Mouse (Mus musculus): ENCODE results near the gene Gnptab.
"Not testable (repeated sequence)": the region's sequence is repeated elsewhere in the genome, so short reads cannot be mapped to it uniquely, and the experiment has no call there.

The Gnptab gene

GRCm38 (mm10) chr10:88420141-88420541 lies 41.2 kb downstream of the Gnptab start:
- no peak for DNase-seq

GRCm38 (mm10) chr10:88420655-88421435 lies 41.9 kb downstream of the Gnptab start:
- no peak for DNase-seq

- DNase-seq = peak; percentile 45 to 57
These were observed 47.4 kb downstream of the Gnptab start for GRCm38 (mm10) chr10:88426158-88426816.

GRCm38 (mm10) chr10:88426896-88427295 lies 48.0 kb downstream of the Gnptab start:
- DNase-seq = no peak

- no peak for DNase-seq
These were observed 49.1 kb downstream of the Gnptab start for GRCm38 (mm10) chr10:88427998-88428397.

GRCm38 (mm10) chr10:88441224-88441623 lies 62.3 kb downstream of the Gnptab start:
- DNase-seq = no peak

GRCm38 (mm10) chr10:88451221-88451620 lies 72.3 kb downstream of the Gnptab start:
- DNase-seq = no peak

- no peak for DNase-seq
These were observed 73.1 kb downstream of the Gnptab start for GRCm38 (mm10) chr10:88451990-88452389.

- DNase-seq = no peak
These were observed 78.9 kb downstream of the Gnptab start for GRCm38 (mm10) chr10:88457816-88458215.

GRCm38 (mm10) chr10:88459502-88459992 lies 80.6 kb downstream of the Gnptab start, which contains the start of gene Sycp3:
TSS of gene Sycp3 (plus strand) at chr10:88459569.
- peak; percentile 28 to 54 for DNase-seq

GRCm38 (mm10) chr10:88460122-88460820 lies 81.3 kb downstream of the Gnptab start:
- DNase-seq = peak in 1 of 2 experiments; percentile 28

GRCm38 (mm10) chr10:88482866-88483265 lies 103.9 kb downstream of the Gnptab start:
- DNase-seq = not testable (repeated sequence)

GRCm38 (mm10) chr10:88488629-88489028 lies 109.7 kb downstream of the Gnptab start:
- DNase-seq = no peak

GRCm38 (mm10) chr10:88491632-88492031 lies 112.7 kb downstream of the Gnptab start:
- peak in 1 of 2 experiments; percentile 44 for DNase-seq

- DNase-seq = no peak
These were observed 113.7 kb downstream of the Gnptab start for GRCm38 (mm10) chr10:88492658-88493057.

GRCm38 (mm10) chr10:88494959-88495587 lies 116.1 kb downstream of the Gnptab start:
- DNase-seq = peak in 1 of 2 experiments; percentile 40
